Mouse (Mus musculus) MEL (cell line): Measurements from ENCODE around the gene AU018091. TPM values are rescaled to one million over a fixed set of nuclear protein-coding genes. Genes with fewer than 3 reads are reported as not detected.

Source experiments
- DNase-seq: peaks from one replicate; pipeline ENCODE4 v3.0.0; 2011; ENCODE audit warnings: low read depth, low spot score
- H3K27ac ChIP-seq: 2 replicates; pipeline ENCODE4 v1.5.1; 2012; ENCODE audit warnings: low read depth, mild to moderate bottlenecking, control low read depth, low read length, moderate library complexity; ENCODE audit not compliant: control insufficient read depth
- H3K27me3 ChIP-seq, 2 experiments: fragments of 150-350 bp in 1 of 2; sonication (generic) in 1 of 2; 2 replicates each; pipeline ENCODE4 v1.6.1; 2012; ENCODE audit warnings: low read length in 2 of 2, mild to moderate bottlenecking in 2 of 2, improper control_type of control experiment in 1 of 2, moderate library complexity in 1 of 2; ENCODE audit not compliant: insufficient read depth in 2 of 2, control insufficient read depth in 1 of 2
- H3K36me3 ChIP-seq, 2 experiments: 2 replicates each; pipeline ENCODE4 v1.6.1; 2012 to 2014; ENCODE audit warnings: low read length in 2 of 2, improper control_type of control experiment in 1 of 2, inconsistent platforms in 1 of 2, mild to moderate bottlenecking in 1 of 2; ENCODE audit not compliant: insufficient read depth in 2 of 2, control insufficient read depth in 1 of 2
- H3K4me1 ChIP-seq, 2 experiments: fragments of 150-350 bp in 1 of 2; sonication (generic) in 1 of 2; 2 replicates each; pipeline ENCODE4 v1.6.1; 2012; ENCODE audit warnings: low read length in 2 of 2, improper control_type of control experiment in 1 of 2, mild to moderate bottlenecking in 1 of 2; ENCODE audit not compliant: insufficient read depth in 2 of 2, control insufficient read depth in 1 of 2
- H3K4me3 ChIP-seq, 2 experiments: fragments of 150-350 bp in 1 of 2; sonication (generic) in 1 of 2; 2 replicates each; pipeline ENCODE4 v1.5.1; 2012; ENCODE audit warnings: low read depth in 2 of 2, low read length in 2 of 2, mild to moderate bottlenecking in 2 of 2, moderate library complexity in 2 of 2, control low read depth in 1 of 2, improper control_type of control experiment in 1 of 2; ENCODE audit not compliant: control insufficient read depth in 1 of 2, insufficient read depth in 1 of 2
- H3K79me2 ChIP-seq: 2 replicates; pipeline ENCODE4 v1.6.1; 2012; ENCODE audit warnings: mild to moderate bottlenecking, low read length, moderate library complexity; ENCODE audit not compliant: control insufficient read depth, poor library complexity, insufficient read depth
- H3K9ac ChIP-seq: 2 replicates; pipeline ENCODE4 v1.6.1; 2012; ENCODE audit warnings: low read depth, mild to moderate bottlenecking, control low read depth, low read length, moderate library complexity; ENCODE audit not compliant: control insufficient read depth, poor library complexity, severe bottlenecking
- H3K9me3 ChIP-seq: fragments of 150-350 bp; sonication (generic); replicated peaks from 2 replicates; pipeline ENCODE4 v1.6.1; 2012; ENCODE audit warnings: mild to moderate bottlenecking, low read length, improper control_type of control experiment, moderate library complexity; ENCODE audit not compliant: insufficient read depth
- BHLHE40 ChIP-seq: IDR thresholded peaks from 2 replicates; pipeline ENCODE4 v1.6.1; 2012; ENCODE audit warnings: low read depth, mild to moderate bottlenecking, inconsistent platforms, low read length, improper control_type of control experiment, borderline replicate concordance
- ELF1 ChIP-seq: IDR thresholded peaks from 2 replicates; pipeline ENCODE4 v1.6.1; 2014; ENCODE audit warnings: low read depth, mild to moderate bottlenecking, inconsistent platforms, low read length, improper control_type of control experiment, moderate library complexity
- GATA1 ChIP-seq: IDR thresholded peaks from 2 replicates; pipeline ENCODE4 v1.6.1; 2011; ENCODE audit warnings: low read depth, low read length, improper control_type of control experiment
- HCFC1 ChIP-seq: IDR thresholded peaks from 2 replicates; pipeline ENCODE4 v1.6.1; 2012; ENCODE audit warnings: low read depth, mild to moderate bottlenecking, inconsistent platforms, low read length, improper control_type of control experiment, moderate library complexity
- MAX ChIP-seq: IDR thresholded peaks from 2 replicates; pipeline ENCODE4 v1.6.1; 2011; ENCODE audit warnings: low read length, improper control_type of control experiment
- MYB ChIP-seq: IDR thresholded peaks from 2 replicates; pipeline ENCODE4 v1.6.1; 2011; ENCODE audit warnings: mild to moderate bottlenecking, low read depth, low read length, improper control_type of control experiment
- POLR2A ChIP-seq, 2 experiments: IDR thresholded peaks; 2 replicates each; pipeline ENCODE4 v1.6.1; 2011 to 2012; ENCODE audit warnings: low read length in 2 of 2, mild to moderate bottlenecking in 2 of 2, control low read depth in 1 of 2, improper control_type of control experiment in 1 of 2, low read depth in 1 of 2, moderate library complexity in 1 of 2; ENCODE audit not compliant: control insufficient read depth in 1 of 2, insufficient read depth in 1 of 2, poor library complexity in 1 of 2
- RAD21 ChIP-seq: IDR thresholded peaks from 2 replicates; pipeline ENCODE4 v1.6.1; 2011; ENCODE audit warnings: mild to moderate bottlenecking, low read depth, low read length, improper control_type of control experiment
- RCOR1 ChIP-seq: IDR thresholded peaks from 2 replicates; pipeline ENCODE4 v1.6.1; 2012; ENCODE audit warnings: low read depth, mild to moderate bottlenecking, inconsistent platforms, low read length, improper control_type of control experiment
- SMC3 ChIP-seq: IDR thresholded peaks from 2 replicates; pipeline ENCODE4 v1.6.1; 2011; ENCODE audit warnings: low read depth, low read length, improper control_type of control experiment
- TBP ChIP-seq: IDR thresholded peaks from 2 replicates; pipeline ENCODE4 v1.8.0; 2011; ENCODE audit warnings: low read depth, low read length, improper control_type of control experiment
- USF1 ChIP-seq: IDR thresholded peaks from 2 replicates; pipeline ENCODE4 v1.6.1; 2014; ENCODE audit warnings: low read depth, mild to moderate bottlenecking, inconsistent platforms, low read length, improper control_type of control experiment, moderate library complexity
- ZNF384 ChIP-seq: IDR thresholded peaks from 2 replicates; pipeline ENCODE4 v1.6.1; 2012; ENCODE audit warnings: low read depth, mild to moderate bottlenecking, inconsistent platforms, low read length, improper control_type of control experiment
- polyA plus RNA-seq, 2 experiments: library from polyadenylated mRNA; stranded (reverse) in 1 of 2; unstranded in 1 of 2; fragments of >175 nt in 1 of 2; fragments of >200 nt in 1 of 2; gene quantifications; 2 replicates each; pipeline versions ENCODE4 v1.2.1 to v1.2.4; 2012; ENCODE audit warnings: low replicate concordance in 2 of 2, low read depth in 1 of 2; ENCODE audit not compliant: insufficient read length in 2 of 2, insufficient read depth in 1 of 2, missing spikeins in 1 of 2
- total RNA-seq: library from RNA; depleted of rRNA; stranded (reverse); fragments of 300-350 nt; gene quantifications from 2 replicates; pipeline ENCODE4 v1.2.3, GENCODE M21; 2012

Gene AU018091
- total and polyA plus RNA-seq, 3 experiments, result not detected

DNA sequence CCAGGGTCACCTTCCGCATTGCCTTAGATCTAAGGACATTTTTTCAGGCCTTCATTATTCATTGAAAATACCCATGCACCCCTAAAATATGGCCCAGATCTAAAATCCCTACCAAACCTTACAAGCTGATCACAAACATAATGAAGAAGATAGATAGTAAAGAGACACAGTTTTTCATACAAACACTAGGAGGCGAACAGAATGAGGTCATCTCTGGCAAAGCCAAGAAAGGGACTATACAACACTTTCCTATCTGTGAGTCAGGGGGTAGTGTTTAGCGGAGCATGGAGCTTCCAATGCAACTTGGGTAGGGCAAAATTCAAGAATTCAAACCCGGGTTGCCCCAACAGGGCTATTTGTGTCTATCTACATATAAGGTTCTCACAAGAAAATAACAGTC is 35.6 kb upstream of the AU018091 start:
- no peak for TF ChIP-seq ELF1
- no peak overlapping the region for H3K9ac ChIP-seq
- H3K4me1 ChIP-seq, result no peaks in the 10 kb centered on the region
- no peak overlapping the region for H3K27ac ChIP-seq
- no peaks in the 10 kb centered on the region for H3K9me3 ChIP-seq
- no peaks in the 10 kb centered on the region for H3K27me3 ChIP-seq
- H3K4me3 ChIP-seq, result no peak overlapping the region
- H3K36me3 ChIP-seq, result no peaks in the 10 kb centered on the region
- no peak for DNase-seq
- H3K79me2 ChIP-seq, result no peaks in the 10 kb centered on the region

DNA sequence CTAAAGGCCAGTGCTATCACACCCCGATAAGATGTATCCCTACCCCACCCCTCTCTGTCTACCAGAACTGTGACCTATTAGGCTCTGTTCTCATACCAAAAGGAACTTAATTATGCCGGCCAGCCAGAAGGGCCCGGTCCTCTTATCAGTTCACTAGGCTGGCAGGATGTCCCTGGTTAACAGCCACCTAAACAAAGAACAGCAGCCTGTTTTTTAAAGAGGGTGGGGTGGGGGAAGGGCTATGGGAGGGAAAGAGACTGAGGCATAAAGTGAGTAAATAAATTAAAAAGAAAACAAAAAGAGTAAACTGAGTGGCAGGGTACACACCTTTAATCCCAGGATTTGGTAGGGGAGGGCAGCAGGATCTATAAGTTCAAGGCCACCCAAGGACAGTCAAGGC is 34.9 kb upstream of the AU018091 start:
- H3K27me3 ChIP-seq, result no peaks in the 10 kb centered on the region
- H3K36me3 ChIP-seq, result no peaks in the 10 kb centered on the region
- H3K9ac ChIP-seq, result no peak overlapping the region
- no peaks in the 10 kb centered on the region for H3K4me1 ChIP-seq
- no peaks in the 10 kb centered on the region for H3K79me2 ChIP-seq
- peak; percentile 45 for DNase-seq
- no peak for TF ChIP-seq SMC3
- no peak for TF ChIP-seq POLR2A (IDR thresholded peaks at IDR 0.05; ENCODE audit: control insufficient read depth in 1 of 2, insufficient read depth in 1 of 2, low read depth in 1 of 2, low read length in 2 of 2, poor library complexity in 1 of 2)
- TF ChIP-seq RCOR1, result no peak
- TF ChIP-seq USF1, result no peak
- no peak for TF ChIP-seq HCFC1
- TF ChIP-seq GATA1, result no peak
- no peak for TF ChIP-seq MYB
- TF ChIP-seq RAD21, result no peak
- TF ChIP-seq TBP, result no peak
- TF ChIP-seq, all 39 proteins: peak for 0
- Histone ChIP-seq H3K9me3 (no peaks in the 10 kb centered on the region), H3K4me3 (no peak overlapping the region), H3K27ac (no peak overlapping the region)

DNA sequence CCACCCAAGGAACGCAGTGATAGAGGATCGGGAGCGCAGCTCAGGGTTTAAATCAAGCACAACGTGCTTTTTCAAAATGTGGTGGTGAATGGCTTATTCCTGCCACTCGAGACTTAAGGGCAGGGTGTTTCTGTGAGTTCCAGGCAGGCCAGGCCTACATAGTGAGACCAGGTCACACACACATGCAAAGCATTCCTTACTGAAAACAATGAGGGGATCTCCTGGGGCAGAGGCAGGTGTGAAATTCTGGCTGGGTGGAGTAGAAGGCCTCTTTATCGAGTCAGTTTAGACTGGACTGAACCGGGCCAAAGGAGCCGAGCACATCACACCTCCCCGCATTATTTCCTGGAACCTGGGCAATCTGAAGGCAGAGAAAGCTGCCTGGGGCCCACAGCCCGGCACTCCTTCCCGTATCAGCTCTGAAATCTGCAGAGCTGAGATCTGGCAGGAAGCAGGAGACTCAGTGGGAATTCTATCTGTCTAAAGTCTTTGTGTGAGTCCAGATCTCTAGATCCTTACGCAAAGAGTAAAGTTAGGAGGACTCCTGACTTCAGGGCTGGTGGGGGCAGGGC is 32.2 kb upstream of the AU018091 start:
- Histone ChIP-seq H3K4me1 (no peaks in the 10 kb centered on the region), H3K36me3 (no peaks in the 10 kb centered on the region), H3K9me3 (no peaks in the 10 kb centered on the region), H3K79me2 (no peaks in the 10 kb centered on the region), H3K27me3 (no peaks in the 10 kb centered on the region), H3K4me3 (no peak overlapping the region), H3K9ac (no peak overlapping the region), H3K27ac (no peak overlapping the region)
- DNase-seq, result no peak
- no peak for TF ChIP-seq MAX
- no peak for TF ChIP-seq ZNF384
- no peak for TF ChIP-seq BHLHE40
